23 mouse cellular contexts compared by ENCODE assay signal in the genomic region with DNA sequence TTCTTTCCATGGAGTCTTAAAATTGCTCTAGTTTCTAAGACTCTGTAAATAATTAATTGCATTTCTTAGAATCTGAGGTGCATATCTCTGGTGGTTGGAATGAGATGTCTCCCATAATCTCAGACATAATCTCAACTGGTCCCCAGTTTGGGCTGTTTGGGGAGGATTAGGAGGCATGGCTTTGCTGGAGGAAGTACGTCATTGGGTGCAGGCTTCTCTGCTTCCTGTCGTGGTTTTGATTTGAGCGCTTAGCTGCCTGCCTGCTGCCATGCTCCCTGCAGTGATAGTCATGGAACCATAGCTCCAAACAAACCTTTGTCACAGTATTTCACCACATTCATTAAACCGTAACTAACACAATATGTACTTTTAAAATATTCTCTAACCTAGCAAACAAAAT. TPM values are rescaled to one million over a fixed set of nuclear protein-coding genes. Genes with fewer than 3 reads are reported as not detected.
DNase-seq lines count a peak whose midpoint lies in the region; ATAC-seq and TF ChIP-seq lines count a peak whose summit lies in the region.
"Had no signal": no experiment of that assay in that cellular context is flagged by ENCODE, and none has a peak within 500 bp of the region (broad histone marks: within the 10 kb centered on the region; RNA-seq: fewer than 3 reads in every experiment).

No protein-coding gene starts in this region.

- ATAC-seq in liver, postnatal 0 days: no peak
- ATAC-seq: forebrain, postnatal 0 days had no signal

- H3K4me1 ChIP-seq in bone marrow macrophage, adult 2 months (ENCODE audit: control insufficient read depth, insufficient read depth, low read length): peaks cover 62% of the 10 kb centered on the region
- peaks cover 29% of the 10 kb centered on the region for H3K4me1 ChIP-seq in liver, postnatal 0 days (ENCODE audit: insufficient read depth)
- H3K4me1 ChIP-seq: hindbrain, embryonic 12.5 days had no signal

- DNase-seq in 416B (ENCODE audit: low read depth): peak; percentile 86
- peak; percentile 54 for DNase-seq in CD4-positive helper T cell, adult 2 months (ENCODE audit: low read depth, low spot score)
- DNase-seq in liver, postnatal 0 days: no peak
- DNase-seq in T-cell, adult 2 months (ENCODE audit: low spot score): no peak
- DNase-seq in cerebellum, adult 9-11 months: no peak
- no peak for DNase-seq in right cerebral cortex, adult 2 months (ENCODE audit: low spot score in 2 of 2)
- DNase-seq: adrenal gland, adult 8-10 months; cerebellum, adult 11 months; cerebellum, postnatal 14 days; embryo, embryonic 11 days; forebrain, postnatal 0 days; gastrocnemius, postnatal 36 days; heart, postnatal 10 days; kidney, adult 11 months; left cerebral cortex, postnatal 4 days; liver, embryonic 13.5 days; lung, postnatal 10 days; thymus, postnatal 25 days had no signal

- H3K9ac ChIP-seq in liver, postnatal 0 days (replicated peaks): no peak overlapping the region
- H3K9ac ChIP-seq: forebrain, postnatal 0 days; hindbrain, embryonic 12.5 days; liver, embryonic 13.5 days had no signal

- WGBS in liver, postnatal 0 days (ENCODE audit: insufficient replicate concordance): 39% methylated on average over 4 of the region's 4 CpGs

- no peak for TF ChIP-seq POLR2A in bone marrow macrophage, adult 2 months (IDR thresholded peaks at IDR 0.05; ENCODE audit: borderline replicate concordance, low read depth, low read length)

- no peak overlapping the region for H3K4me2 ChIP-seq in liver, postnatal 0 days (ENCODE audit: low read depth, low read length)
- H3K4me2 ChIP-seq: hindbrain, embryonic 12.5 days; liver, embryonic 13.5 days had no signal

- no peaks in the 10 kb centered on the region for H3K9me3 ChIP-seq in liver, postnatal 0 days (ENCODE audit: low read length)
- H3K9me3 ChIP-seq: heart, embryonic 10.5 days; hindbrain, embryonic 12.5 days; liver, embryonic 13.5 days had no signal

- peaks cover 15% of the 10 kb centered on the region for H3K36me3 ChIP-seq in liver, postnatal 0 days (replicated peaks; ENCODE audit: insufficient read depth, low read length)

- no peak for TF ChIP-seq CTCF in bone marrow macrophage, adult 2 months (IDR thresholded peaks at IDR 0.05; ENCODE audit: low read depth, low read length)
- TF ChIP-seq CTCF in liver, postnatal 0 days (IDR thresholded peaks at IDR 0.05; ENCODE audit: low read depth): no peak

- peak overlapping the region; percentile 32 for H3K27ac ChIP-seq in bone marrow macrophage, adult 2 months (ENCODE audit: insufficient read depth, low read depth, low read length)
- peak overlapping the region; percentile 95 for H3K27ac ChIP-seq in liver, postnatal 0 days (ENCODE audit: low read depth)
- H3K27ac ChIP-seq: heart, embryonic 10.5 days; hindbrain, embryonic 12.5 days; kidney, postnatal 0 days had no signal

- TF ChIP-seq EP300 in liver, postnatal 0 days (IDR thresholded peaks at IDR 0.05; ENCODE audit: low read depth): no peak

- no peaks in the 10 kb centered on the region for H3K27me3 ChIP-seq in liver, postnatal 0 days (ENCODE audit: insufficient read depth, low read length)
- H3K27me3 ChIP-seq: CH12.LX; hindbrain, embryonic 12.5 days; liver, embryonic 13.5 days had no signal

- H3K4me3 ChIP-seq in bone marrow macrophage, adult 2 months (ENCODE audit: insufficient read depth, low read length): no peak overlapping the region
- no peak overlapping the region for H3K4me3 ChIP-seq in liver, postnatal 0 days (ENCODE audit: low read depth, low read length)
- H3K4me3 ChIP-seq: heart, embryonic 10.5 days; hindbrain, embryonic 12.5 days; liver, embryonic 13.5 days had no signal

RNA-seq across cellular contexts. Expression of gene Slc23a2, which starts 53.2 kb away (rescaled TPM):
- 47.7 and 53.5 TPM in 2 replicates for polyA plus RNA-seq in bone marrow macrophage, adult 2 months (2012; ENCODE audit: insufficient read depth, insufficient read length, missing spikeins)
- 9.1 and 10.3 TPM in 2 replicates for polyA plus RNA-seq in liver, postnatal 0 days (2015; fragmentation: Nextera tagmentation; extraction: Ambion mirVana)

Comparison
In these comparisons a context has a peak if more than half of its experiments do, and no peak if none do; other contexts are left out.
1. DNase-seq: peak in 416B (single experiment) and CD4-positive helper T cell, adult 2 months (single experiment); none in liver, postnatal 0 days (single experiment), T-cell, adult 2 months (single experiment), cerebellum, adult 9-11 months (single experiment) and right cerebral cortex, adult 2 months (0 of 2).